Mouse (Mus musculus) 416B (cell line): Measurements from ENCODE around the gene Bola2.
"Not testable (repeated sequence)": the region's sequence is repeated elsewhere in the genome, so short reads cannot be mapped to it uniquely, and the experiment has no call there.

ENCODE experiments used
- DNase-seq: peaks from one replicate; pipeline ENCODE4 v3.0.0; 2011; ENCODE audit warnings: low read depth

Bola2 gene

GRCm38 (mm10) chr7:126708175-126708952 lies 13.2 kb downstream of the Bola2 start:
- DNase-seq: no peak

GRCm38 (mm10) chr7:126710266-126710665 lies 15.1 kb downstream of the Bola2 start:
- DNase-seq: no peak

GRCm38 (mm10) chr7:126711910-126712309 lies 16.7 kb downstream of the Bola2 start:
- DNase-seq: no peak

GRCm38 (mm10) chr7:126715679-126716078 lies 20.5 kb downstream of the Bola2 start:
- DNase-seq: no peak

GRCm38 (mm10) chr7:126717566-126717965 lies 22.4 kb downstream of the Bola2 start:
- DNase-seq: no peak

- peak; percentile 70 for DNase-seq
Measured at GRCm38 (mm10) chr7:126718787-126719337, 23.7 kb downstream of the Bola2 start.

- DNase-seq: peak; percentile 38
Measured at GRCm38 (mm10) chr7:126721635-126722034, 26.4 kb downstream of the Bola2 start.

GRCm38 (mm10) chr7:126725077-126725476 lies 29.9 kb downstream of the Bola2 start:
- DNase-seq: peak; percentile 83

GRCm38 (mm10) chr7:126725667-126726066 lies 30.5 kb downstream of the Bola2 start:
- DNase-seq: no peak

GRCm38 (mm10) chr7:126730256-126730789 lies 35.1 kb downstream of the Bola2 start:
- not testable (repeated sequence) for DNase-seq

GRCm38 (mm10) chr7:126736122-126736521 lies 40.9 kb downstream of the Bola2 start:
- peak; percentile 45 for DNase-seq

GRCm38 (mm10) chr7:126739551-126739950 lies 44.4 kb downstream of the Bola2 start:
- no peak for DNase-seq

- no peak for DNase-seq
Measured at GRCm38 (mm10) chr7:126740132-126740735, 45.0 kb downstream of the Bola2 start.

GRCm38 (mm10) chr7:126740977-126741376 lies 45.8 kb downstream of the Bola2 start:
- no peak for DNase-seq

GRCm38 (mm10) chr7:126741452-126741851 lies 46.3 kb downstream of the Bola2 start:
- DNase-seq: no peak

- no peak for DNase-seq
Measured at GRCm38 (mm10) chr7:126741964-126742482, 46.8 kb downstream of the Bola2 start.

- DNase-seq: peak; percentile 78
Measured at GRCm38 (mm10) chr7:126746066-126746465, 50.9 kb downstream of the Bola2 start.

- DNase-seq: peak; percentile 62
Measured at GRCm38 (mm10) chr7:126746798-126747197, 51.6 kb downstream of the Bola2 start.

GRCm38 (mm10) chr7:126748824-126749223 lies 53.6 kb downstream of the Bola2 start:
- DNase-seq: no peak
